Mouse (Mus musculus) CH12.LX (cell line): ENCODE measurements around the gene 2010300C02Rik. TPM values are rescaled to one million over a fixed set of nuclear protein-coding genes. Genes with fewer than 3 reads are reported as not detected.

Experiments
- DNase-seq: peaks from one replicate; pipeline ENCODE4 v3.0.0-alpha.2; 2013; ENCODE audit errors: extremely low read depth
- H3K27ac ChIP-seq: 2 replicates; pipeline ENCODE4 v1.5.1; 2012; ENCODE audit warnings: low read depth, mild to moderate bottlenecking, control low read depth, moderate library complexity; ENCODE audit not compliant: insufficient read depth
- H3K27me3 ChIP-seq: replicated peaks from 2 replicates; pipeline ENCODE3; 2012; ENCODE audit warnings: inconsistent platforms
- H3K36me3 ChIP-seq, 2 experiments: replicated peaks in 1 of 2; 2 replicates each; pipeline versions ENCODE3 to v1.6.1; 2012; ENCODE audit warnings: inconsistent platforms in 1 of 2, low read length in 1 of 2, mild to moderate bottlenecking in 1 of 2, mixed read lengths in 1 of 2, moderate library complexity in 1 of 2; ENCODE audit not compliant: control insufficient read depth in 1 of 2, insufficient read depth in 1 of 2
- H3K4me1 ChIP-seq, 2 experiments: 2 replicates each; pipeline ENCODE4 v1.6.1; 2012; ENCODE audit warnings: inconsistent platforms in 1 of 2, moderate library complexity in 1 of 2; ENCODE audit not compliant: insufficient read depth in 2 of 2, control insufficient read depth in 1 of 2
- H3K4me2 ChIP-seq: 2 replicates; pipeline ENCODE4 v1.6.1; 2012; ENCODE audit warnings: low read depth, mild to moderate bottlenecking, control low read depth; ENCODE audit not compliant: poor library complexity, insufficient read depth, severe bottlenecking
- H3K4me3 ChIP-seq, 3 experiments: fragments of 150-350 bp in 1 of 3; sonication (generic) in 1 of 3; replicated peaks in 1 of 3; 2 replicates each; pipeline versions ENCODE3 to v1.5.1; 2011 to 2012; ENCODE audit warnings: low read depth in 2 of 3, low read length in 2 of 3, mild to moderate bottlenecking in 2 of 3, moderate library complexity in 2 of 3, control low read depth in 1 of 3, improper control_type of control experiment in 1 of 3, inconsistent platforms in 1 of 3, mixed read lengths in 1 of 3; ENCODE audit not compliant: poor library complexity in 1 of 3
- H3K79me2 ChIP-seq: replicated peaks from 2 replicates; pipeline ENCODE4 v1.6.1; 2012; ENCODE audit warnings: mild to moderate bottlenecking, moderate library complexity; ENCODE audit not compliant: control insufficient read depth, poor library complexity, insufficient read depth, severe bottlenecking; ENCODE audit errors: extremely low read depth
- H3K9ac ChIP-seq: 2 replicates; pipeline ENCODE4 v1.6.1; 2012; ENCODE audit warnings: low read depth, mild to moderate bottlenecking, control low read depth, moderate library complexity; ENCODE audit not compliant: insufficient read depth
- H3K9me3 ChIP-seq: replicated peaks from 2 replicates; pipeline ENCODE3; 2012; ENCODE audit warnings: low read length, inconsistent platforms, mixed read lengths
- BHLHE40 ChIP-seq: IDR thresholded peaks from 2 replicates; pipeline ENCODE4 v1.6.1; 2011; ENCODE audit warnings: mild to moderate bottlenecking, low read depth, low read length, improper control_type of control experiment
- MAFK ChIP-seq: IDR thresholded peaks from 2 replicates; pipeline ENCODE4 v1.6.1; 2011; ENCODE audit warnings: low read length, improper control_type of control experiment; ENCODE audit not compliant: insufficient replicate concordance
- MEF2A ChIP-seq: IDR thresholded peaks from 2 replicates; pipeline ENCODE4 v1.6.1; 2014; ENCODE audit warnings: low read depth, mild to moderate bottlenecking, inconsistent platforms, low read length, improper control_type of control experiment, borderline replicate concordance
- MYC ChIP-seq: IDR thresholded peaks from 2 replicates; pipeline ENCODE4 v1.6.1; 2011; ENCODE audit warnings: low read depth, mild to moderate bottlenecking, improper control_type of control experiment, low read length
- NELFE ChIP-seq: IDR thresholded peaks from 2 replicates; pipeline ENCODE4 v1.6.1; 2011; ENCODE audit warnings: low read depth, low read length, improper control_type of control experiment
- PAX5 ChIP-seq: IDR thresholded peaks from 2 replicates; pipeline ENCODE4 v1.6.1; 2012; ENCODE audit warnings: low read length, inconsistent platforms, mixed read lengths
- RAD21 ChIP-seq: IDR thresholded peaks from 2 replicates; pipeline ENCODE4 v1.6.1; 2011; ENCODE audit warnings: low read depth, mild to moderate bottlenecking, low read length, improper control_type of control experiment, moderate library complexity
- RCOR1 ChIP-seq: conservative IDR thresholded peaks from 2 replicates; pipeline ENCODE4 v1.6.1; 2012; ENCODE audit warnings: low read depth, mild to moderate bottlenecking, inconsistent platforms, low read length, improper control_type of control experiment
- SMC3 ChIP-seq: IDR thresholded peaks from 2 replicates; pipeline ENCODE4 v1.6.1; 2011; ENCODE audit warnings: low read depth, low read length, improper control_type of control experiment
- TCF12 ChIP-seq: IDR thresholded peaks from 2 replicates; pipeline ENCODE4 v1.6.1; 2014; ENCODE audit warnings: low read depth, mild to moderate bottlenecking, inconsistent platforms, low read length, improper control_type of control experiment
- UBTF ChIP-seq: IDR thresholded peaks from 2 replicates; pipeline ENCODE4 v1.6.1; 2012; ENCODE audit warnings: low read depth, mild to moderate bottlenecking, inconsistent platforms, low read length, improper control_type of control experiment, moderate library complexity
- USF1 ChIP-seq: IDR thresholded peaks from 2 replicates; pipeline ENCODE4 v1.6.1; 2014; ENCODE audit warnings: low read depth, mild to moderate bottlenecking, inconsistent platforms, low read length, improper control_type of control experiment
- USF2 ChIP-seq: conservative IDR thresholded peaks from 2 replicates; pipeline ENCODE4 v1.6.1; 2011; ENCODE audit warnings: low read depth, low read length, improper control_type of control experiment
- ZKSCAN1 ChIP-seq: IDR thresholded peaks from 2 replicates; pipeline ENCODE4 v1.6.1; 2012; ENCODE audit warnings: low read depth, inconsistent platforms, low read length, improper control_type of control experiment, borderline replicate concordance
- ZMIZ1 ChIP-seq: IDR thresholded peaks from 2 replicates; pipeline ENCODE4 v1.6.1; 2012; ENCODE audit warnings: low read depth, mild to moderate bottlenecking, inconsistent platforms, low read length, improper control_type of control experiment
- dilution Hi-C: fragments of 300-500 bp; cut with MboI; formaldehyde crosslinking; loops from 2 replicates; pipeline ENCODE4 v1.14.3; 2020; ENCODE audit warnings: low sequenced_read_pairs; ENCODE audit not compliant: extremely low pct_unique_long_range_greater_than_20kb, extremely low pct_ligation_motif_present
- in situ Hi-C: fragments of 300-500 bp; cut with MboI; formaldehyde crosslinking; loops from 3 replicates; pipeline ENCODE4 v1.14.3; 2019; ENCODE audit warnings: low sequenced_read_pairs, low pct_ligation_motif_present, low pct_unique_long_range_greater_than_20kb, mixed read lengths
- polyA plus RNA-seq: library from polyadenylated mRNA; unstranded; fragments of >175 nt; gene quantifications from 2 replicates; pipeline ENCODE4 v1.2.1, GENCODE M21; 2012; ENCODE audit warnings: low read depth; ENCODE audit not compliant: insufficient read length
- total RNA-seq, 2 experiments: library from RNA; depleted of rRNA; stranded (reverse); fragments of 300-350 nt in 1 of 2; fragments of >200 nt in 1 of 2; gene quantifications; 2 replicates each; pipeline ENCODE4 v1.2.3; 2012 to 2014

Gene 2010300C02Rik
- total and polyA plus RNA-seq, 3 experiments: 0.08 to 0.25 (median 0.09) TPM

DNA sequence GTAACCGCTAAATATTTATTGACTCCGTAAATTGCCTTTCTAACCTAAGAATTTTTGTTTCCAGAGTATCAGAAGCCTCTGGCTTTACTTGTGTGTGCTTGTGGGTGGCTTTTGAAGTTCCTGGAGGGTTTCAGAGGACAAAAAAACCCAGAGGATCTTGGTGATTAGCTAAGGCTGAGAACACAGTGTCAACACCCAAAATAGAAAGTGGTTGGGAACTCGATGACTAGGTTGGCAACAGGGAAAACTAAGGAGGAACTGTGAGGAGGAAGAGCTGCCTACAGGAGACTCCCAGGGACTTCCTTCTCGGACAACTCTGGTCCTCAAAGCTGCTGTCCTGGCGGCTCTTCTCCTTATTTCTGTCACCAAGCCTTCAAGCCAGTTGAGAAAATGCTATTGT lies 1.2 kb upstream of the 2010300C02Rik start:
- in situ Hi-C loops: no loop called here
- Histone ChIP-seq H3K9me3 (no peaks in the 10 kb centered on the region), H3K79me2 (no peaks in the 10 kb centered on the region), H3K9ac (no peak overlapping the region), H3K4me3 (no peak overlapping the region), H3K4me1 (no peaks in the 10 kb centered on the region), H3K36me3 (no peaks in the 10 kb centered on the region)
- DNase-seq: no peak
- dilution Hi-C loops: no loop called here
- no peak for TF ChIP-seq PAX5
- no peak for TF ChIP-seq SMC3
- TF ChIP-seq UBTF: no peak
- no peak for TF ChIP-seq RCOR1
- TF ChIP-seq, all 38 proteins: peak for 0
- Histone ChIP-seq H3K4me2 (no peak overlapping the region), H3K27ac (no peak overlapping the region), H3K27me3 (no peaks in the 10 kb centered on the region)

DNA sequence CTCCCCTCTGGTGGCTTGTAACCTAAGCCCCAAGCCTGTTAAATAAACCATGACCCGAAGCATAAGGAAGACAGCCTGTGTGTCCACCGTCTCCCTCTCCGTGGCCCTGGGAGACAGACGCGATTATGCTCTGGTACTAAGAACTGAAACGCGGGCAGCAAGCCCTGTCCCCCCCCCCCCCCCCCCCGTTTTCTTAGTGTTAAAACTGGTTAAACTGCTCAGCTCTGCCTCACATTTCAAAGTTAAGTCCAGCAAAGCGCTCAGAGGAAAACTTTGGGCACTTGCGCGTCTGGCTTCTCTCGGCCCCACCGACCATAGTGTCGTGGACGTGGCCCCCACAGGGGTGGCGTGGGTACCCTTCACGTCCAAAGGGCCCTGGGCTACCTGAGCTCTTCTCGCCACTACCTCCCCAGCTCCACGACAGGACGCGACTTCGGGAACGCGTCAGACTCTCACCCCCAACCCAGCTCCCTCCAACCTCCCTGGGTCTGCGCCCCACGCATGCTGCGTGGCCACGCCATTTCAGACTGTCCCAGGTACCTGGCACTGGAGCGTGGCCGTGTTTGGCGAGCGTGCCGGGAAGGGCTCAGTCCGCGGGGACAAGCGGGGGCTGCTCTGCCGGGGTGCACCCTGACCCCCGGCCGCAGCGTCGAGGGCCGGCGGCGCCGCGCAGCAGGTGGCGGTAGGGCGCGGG lies 708 bp downstream of the 2010300C02Rik start:
- Histone ChIP-seq H3K4me2 (no peak overlapping the region), H3K9ac (no peak overlapping the region), H3K4me3 (no peak overlapping the region), H3K36me3 (no peaks in the 10 kb centered on the region), H3K27me3 (no peaks in the 10 kb centered on the region), H3K79me2 (no peaks in the 10 kb centered on the region), H3K27ac (no peak overlapping the region), H3K4me1 (peaks cover 0 to 3% of the 10 kb centered on the region in 2 experiments; a peak in 1 of 4 replicates), H3K9me3 (no peaks in the 10 kb centered on the region)
- dilution Hi-C loops (no loop called here), in situ Hi-C loops (no loop called here)
- TF ChIP-seq ZKSCAN1: no peak
- TF ChIP-seq USF1: no peak
- no peak for TF ChIP-seq SMC3
- no peak for DNase-seq

DNA sequence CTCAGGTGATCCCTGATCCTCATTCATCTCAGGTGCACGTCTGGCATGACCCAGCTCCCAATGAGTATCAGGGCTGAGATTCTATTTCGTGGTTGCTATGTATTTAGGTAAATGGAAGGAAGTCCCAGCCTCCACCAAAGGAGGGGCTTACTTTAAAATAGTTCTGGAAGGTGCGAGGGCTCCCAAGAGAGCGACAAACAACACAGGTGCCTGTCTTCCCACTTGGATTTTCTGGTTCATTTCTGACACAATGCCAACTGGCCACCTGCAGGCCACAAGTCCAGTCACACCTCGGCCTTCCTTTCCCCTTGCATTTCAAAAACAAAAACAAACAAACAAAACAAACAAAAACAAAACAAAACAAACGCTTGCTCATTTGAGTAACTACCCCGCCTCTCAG lies 1.4 kb downstream of the 2010300C02Rik start:
- TF ChIP-seq RAD21 (no peak), USF1 (no peak), USF2 (no peak), MYC (no peak), TCF12 (no peak), NELFE (no peak), BHLHE40 (no peak), MAFK (no peak), PAX5 (no peak), MEF2A (no peak), ZMIZ1 (no peak), ZKSCAN1 (no peak)
- TF ChIP-seq, all 38 proteins: peak for 0
- Histone ChIP-seq H3K79me2 (no peaks in the 10 kb centered on the region), H3K36me3 (no peaks in the 10 kb centered on the region), H3K4me1 (peaks cover 0 to 3% of the 10 kb centered on the region in 2 experiments; a peak in 1 of 4 replicates), H3K27me3 (no peaks in the 10 kb centered on the region), H3K4me2 (no peak overlapping the region), H3K9me3 (no peaks in the 10 kb centered on the region), H3K9ac (no peak overlapping the region), H3K27ac (no peak overlapping the region), H3K4me3 (no peak overlapping the region)
- dilution Hi-C loops (no loop called here), in situ Hi-C loops (no loop called here)
- no peak for DNase-seq
